Mouse (Mus musculus): ENCODE measurements around the gene Capza1. TPM values are rescaled to one million over a fixed set of nuclear protein-coding genes. Genes with fewer than 3 reads are reported as not detected.

Capza1 gene
- 101 and 118 TPM in 2 replicates for polyA plus RNA-seq (2015; fragmentation: Nextera tagmentation; extraction: Ambion mirVana)

GRCm38 (mm10) chr3:104863786-104864650, at the start of gene Capza1, which contains the start of gene St7l:
Gene Capza1, minus strand, starts transcription at chr3:104864505.
Gene St7l, plus strand, starts transcription at chr3:104864005.

GRCm38 (mm10) chr3:104817991-104818748, 46.1 kb downstream of the Capza1 start, which contains the start of gene Mov10:
Gene Mov10, minus strand, starts transcription at chr3:104818563.

DNA sequence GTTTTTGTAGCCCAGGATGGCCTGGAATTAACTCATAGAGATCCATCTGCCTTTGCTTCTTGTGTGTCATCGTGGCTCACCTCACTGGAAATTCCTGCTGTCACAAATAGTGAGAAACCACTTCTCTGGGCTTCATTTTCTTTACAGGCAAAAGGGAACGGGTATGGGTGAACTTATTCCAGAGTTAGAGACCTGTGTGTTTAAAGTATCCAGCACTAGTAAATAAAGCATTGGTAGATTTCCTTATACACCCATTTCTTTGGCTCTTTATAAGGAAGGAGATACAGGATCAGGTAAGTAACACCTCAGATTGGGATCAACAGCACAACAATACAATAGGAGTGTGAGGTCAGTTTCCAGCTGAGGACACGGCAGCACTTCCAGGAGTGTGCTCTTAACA, 76.2 kb downstream of the Capza1 start, which contains the start of gene Rhoc:
Rhoc (plus strand) TSS at position 301 of the 400 bp plus-strand sequence.

DNA sequence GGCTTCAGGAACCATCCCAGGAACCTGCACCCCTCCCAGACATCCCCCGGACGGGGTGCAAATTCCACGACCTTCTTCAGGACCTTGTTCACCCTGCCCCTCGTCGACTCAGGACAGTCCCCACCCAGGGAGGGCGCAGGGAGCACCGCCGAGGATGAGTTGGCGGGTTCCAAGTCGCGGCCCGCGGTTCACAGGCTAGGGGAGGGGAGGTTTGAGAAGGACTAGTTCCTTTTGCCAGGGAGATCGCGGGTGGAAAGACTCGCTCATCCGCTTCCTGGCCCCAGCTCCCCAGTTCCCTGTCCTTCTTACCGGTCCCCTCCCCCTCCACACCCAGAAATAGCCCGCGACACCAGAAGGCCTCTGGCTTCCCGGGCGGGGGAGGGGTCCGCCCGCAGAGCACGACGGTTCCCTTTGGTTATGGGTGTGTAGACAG, 82.8 kb downstream of the Capza1 start, which contains the start of gene Fam19a3:
Fam19a3 (minus strand) TSS at position 370 of the 433 bp plus-strand sequence.

DNA sequence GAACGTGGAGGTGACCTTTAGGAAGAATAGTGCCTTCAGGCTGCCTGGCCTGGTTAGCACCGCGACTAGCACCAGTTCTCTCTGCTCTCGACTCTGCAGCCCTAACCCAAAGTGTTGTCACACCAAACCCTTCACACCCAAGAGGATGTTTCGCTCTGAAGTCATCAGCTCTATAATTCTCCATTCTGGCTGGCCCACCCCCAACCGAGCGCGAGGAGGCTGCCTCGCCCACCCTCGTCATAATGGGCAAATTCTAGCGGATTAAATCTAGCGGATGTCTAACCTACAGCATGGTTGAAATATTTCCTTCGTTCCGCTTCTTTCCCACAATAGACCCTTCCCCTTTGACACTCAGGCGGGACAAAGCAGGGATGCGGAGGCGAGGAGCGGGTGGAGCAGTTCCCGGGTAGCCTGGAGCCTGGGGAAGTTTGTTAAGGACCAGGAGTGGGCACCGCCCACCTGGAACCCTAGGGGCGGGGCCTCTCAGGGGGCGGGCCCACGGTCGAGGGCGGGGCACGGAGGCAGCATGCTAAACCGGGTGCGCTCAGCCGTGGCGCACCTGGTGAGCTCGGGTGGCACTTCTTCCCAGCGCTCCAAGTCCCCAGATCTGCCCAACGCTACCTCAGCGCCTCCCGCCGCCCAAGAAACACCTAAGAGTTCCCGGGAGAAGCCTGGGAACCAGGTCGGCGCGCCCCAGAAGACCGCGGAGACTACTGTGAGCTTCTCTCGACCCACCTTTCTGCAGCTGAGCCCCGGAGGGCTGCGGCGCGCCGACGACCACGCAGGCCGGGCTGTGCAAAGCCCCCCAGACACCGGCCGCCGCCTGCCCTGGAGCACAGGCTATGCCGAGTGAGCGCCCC, 83.5 kb downstream of the Capza1 start, which contains the start of gene Ppm1j:
Ppm1j (plus strand) TSS at position 496 of the 860 bp plus-strand sequence.

Other genes starting within 250 kb of the Capza1 start
- 83.4 and 89.3 TPM in 2 replicates for gene Slc16a1, start 225.8 kb downstream of the Capza1 start, polyA plus RNA-seq (2015; fragmentation: Nextera tagmentation; extraction: Ambion mirVana)
- 0.65 and 1.2 TPM in 2 replicates for gene Ppm1j, start 83.4 kb downstream of the Capza1 start, polyA plus RNA-seq (2015; fragmentation: Nextera tagmentation; extraction: Ambion mirVana)
- gene Fam19a3, start 82.7 kb downstream of the Capza1 start, polyA plus RNA-seq (2015; fragmentation: Nextera tagmentation; extraction: Ambion mirVana): 0.04 TPM in 1 of 2 replicates, not detected in the other
- 40.1 and 46.6 TPM in 2 replicates for gene Rhoc, start 76.1 kb downstream of the Capza1 start, polyA plus RNA-seq (2015; fragmentation: Nextera tagmentation; extraction: Ambion mirVana)
- 17.1 and 24.0 TPM in 2 replicates for gene Mov10, start 45.9 kb downstream of the Capza1 start, polyA plus RNA-seq (2015; fragmentation: Nextera tagmentation; extraction: Ambion mirVana)
- gene St7l, start 500 bp downstream of the Capza1 start, polyA plus RNA-seq (2015; fragmentation: Nextera tagmentation; extraction: Ambion mirVana): 14.2 and 15.1 TPM in 2 replicates
- 0.78 and 1.2 TPM in 2 replicates for gene Wnt2b, start 97.4 kb upstream of the Capza1 start, polyA plus RNA-seq (2015; fragmentation: Nextera tagmentation; extraction: Ambion mirVana)
- gene Cttnbp2nl, start 188.6 kb upstream of the Capza1 start, polyA plus RNA-seq (2015; fragmentation: Nextera tagmentation; extraction: Ambion mirVana): 2.9 and 4.6 TPM in 2 replicates
- not detected in 2 replicates for gene 4930564D02Rik, start 202.3 kb upstream of the Capza1 start, polyA plus RNA-seq (2015; fragmentation: Nextera tagmentation; extraction: Ambion mirVana)